Comparison of ENCODE assay signal across 1 mouse cellular context in genomic region chr7:45591880-45592279, GRCm38 (mm10).
TF ChIP-seq lines count a peak whose summit lies in the region.

No protein-coding gene starts in this region.

TF ChIP-seq in CH12.LX, 34 proteins besides CTCF, POLR2A, EP300 and RAD21 (continued from another document):
- TF ChIP-seq TBP (conservative IDR thresholded peaks at IDR 0.05; ENCODE audit: low read depth, low read length) (peak; percentile 93), JUN (IDR thresholded peaks at IDR 0.05; ENCODE audit: insufficient read depth, low read depth, low read length) (no peak), USF2 (conservative IDR thresholded peaks at IDR 0.05; ENCODE audit: low read depth, low read length) (no peak)
TF ChIP-seq in CH12.LX: peak in this region for 25.
